Mouse (Mus musculus) midbrain, postnatal 0 days (tissue): Measurements from ENCODE around the gene Olfr1368. TPM values are rescaled to one million over a fixed set of nuclear protein-coding genes. Genes with fewer than 3 reads are reported as not detected.

ENCODE experiments used
- ATAC-seq: fragments of 200-750 bp; cut with Nextera tagmentation; 2 replicates; pipeline ENCODE4 v1.8.0; 2017; ENCODE audit warnings: moderate number of reproducible peaks, mild to moderate bottlenecking, moderate TSS enrichment, moderate library complexity; ENCODE audit not compliant: low FRiP score
- DNase-seq: peaks from one replicate; pipeline ENCODE4 v3.0.0-alpha.2; 2015; ENCODE audit warnings: low spot score
- H3K27ac ChIP-seq: fragments of 300-500 bp; sonication (generic); 2 replicates; pipeline ENCODE4 v1.5.1; 2014; ENCODE audit warnings: low read depth, mild to moderate bottlenecking, low read length, mixed read lengths
- H3K27me3 ChIP-seq: fragments of 300-500 bp; sonication (generic); 2 replicates; pipeline ENCODE4 v1.6.1; 2014; ENCODE audit warnings: low read length, control low read depth, mixed read lengths; ENCODE audit not compliant: insufficient read depth
- H3K36me3 ChIP-seq: fragments of 300-500 bp; sonication (generic); 2 replicates; pipeline ENCODE4 v1.6.1; 2014; ENCODE audit warnings: low read length, control low read depth, mixed read lengths; ENCODE audit not compliant: insufficient read depth
- H3K4me1 ChIP-seq: fragments of 300-500 bp; sonication (generic); 2 replicates; pipeline ENCODE4 v1.6.1; 2014; ENCODE audit warnings: mild to moderate bottlenecking, control low read depth, antibody characterized with exemption, low read length, mixed read lengths; ENCODE audit not compliant: insufficient read depth
- H3K4me2 ChIP-seq: fragments of 300-500 bp; sonication (generic); 2 replicates; pipeline ENCODE4 v1.6.1; 2014; ENCODE audit warnings: low read depth, mild to moderate bottlenecking, low read length, mixed read lengths; ENCODE audit not compliant: poor library complexity, severe bottlenecking
- H3K4me3 ChIP-seq: fragments of 300-500 bp; sonication (generic); 2 replicates; pipeline ENCODE4 v1.5.1; 2014; ENCODE audit warnings: low read depth, mild to moderate bottlenecking, low read length, moderate library complexity
- H3K9ac ChIP-seq: fragments of 300-500 bp; sonication (generic); replicated peaks from 2 replicates; pipeline ENCODE4 v1.6.1; 2014; ENCODE audit warnings: mild to moderate bottlenecking, low read length, moderate library complexity, mixed read lengths; ENCODE audit not compliant: poor library complexity, severe bottlenecking
- H3K9me3 ChIP-seq: fragments of 300-500 bp; sonication (generic); 2 replicates; pipeline ENCODE4 v1.6.1; 2016; ENCODE audit warnings: low read length, control low read depth
- CTCF ChIP-seq: IDR thresholded peaks from 2 replicates; pipeline ENCODE4 v1.5.1; 2016; ENCODE audit warnings: antibody characterized with exemption, mild to moderate bottlenecking
- WGBS: fragments of 180-500 bp; shearing (Covaris S2); extraction: QIAGEN DNeasy Blood & Tissue Kit; methylation state at CpG from one replicate; pipeline ENCODE4 v1.1.7; 2014; 5-methylcytosine and 5-hydroxymethylcytosine counted together
- polyA plus RNA-seq: library from polyadenylated mRNA; unstranded; fragments of >200 nt; fragmentation: Nextera tagmentation; extraction: Ambion mirVana; gene quantifications from 2 replicates; pipeline ENCODE4 v1.2.1, GENCODE M21; 2015
- total RNA-seq: library from RNA; depleted of rRNA; stranded (reverse); fragments of >200 nt; gene quantifications from 2 replicates; pipeline ENCODE4 v1.2.3, GENCODE M21; 2014

Olfr1368 gene
- total and polyA plus RNA-seq, 2 experiments from 2014 or later = not detected

GRCm38 (mm10) chr13:21179724-21180550 lies 34.3 kb upstream of the Olfr1368 start:
- H3K36me3 ChIP-seq = peaks cover 5% of the 10 kb centered on the region; the same call in 1 of the 2 replicates
- H3K27me3 ChIP-seq = no peaks in the 10 kb centered on the region
- DNase-seq (peak; percentile 92), ATAC-seq (peak; percentile 92)
- TF ChIP-seq CTCF = no peak
- H3K4me3 ChIP-seq = peak overlapping the region; percentile 99
- H3K4me2 ChIP-seq = peak overlapping the region; percentile 84
- no peaks in the 10 kb centered on the region for H3K9me3 ChIP-seq
- peak overlapping the region; percentile 81 for H3K9ac ChIP-seq
- peak overlapping the region; percentile 92 for H3K27ac ChIP-seq
- WGBS = under 1% methylated on average over 60 of the region's 80 CpGs
- peaks cover 7% of the 10 kb centered on the region for H3K4me1 ChIP-seq

- peak within 1 kb of the TSS; percentile 92 for H3K27ac ChIP-seq
- under 1% methylated on average over 15 of the region's 15 CpGs for WGBS
- no peak for TF ChIP-seq CTCF
- DNase-seq = no peak
- peaks cover 7% of the 10 kb centered on the region for H3K4me1 ChIP-seq
- H3K4me3 ChIP-seq = peak within 1 kb of the TSS; percentile 99
- peak; percentile 29 for ATAC-seq
- no peaks in the 10 kb centered on the region for H3K27me3 ChIP-seq
- H3K9me3 ChIP-seq = no peaks in the 10 kb centered on the region
- peak within 1 kb of the TSS; percentile 81 for H3K9ac ChIP-seq
- peaks cover 5% of the 10 kb centered on the region; the same call in 1 of the 2 replicates for H3K36me3 ChIP-seq
- H3K4me2 ChIP-seq = peak within 1 kb of the TSS; percentile 84
Measured at GRCm38 (mm10) chr13:21179367-21179723, 33.7 kb upstream of the Olfr1368 start, which contains the start of gene Trim27. Gene Trim27 (plus strand): TSS chr13:21179445.

- no peak for DNase-seq
- H3K27me3 ChIP-seq = no peaks in the 10 kb centered on the region
- H3K9me3 ChIP-seq = no peaks in the 10 kb centered on the region
- no peak overlapping the region for H3K9ac ChIP-seq
- no peaks in the 10 kb centered on the region for H3K36me3 ChIP-seq
- 88% methylated on average over 5 of the region's 5 CpGs for WGBS
- H3K4me2 ChIP-seq = no peak overlapping the region
- H3K27ac ChIP-seq = no peak overlapping the region
- no peak for ATAC-seq
- H3K4me1 ChIP-seq = peaks cover 7% of the 10 kb centered on the region
- H3K4me3 ChIP-seq = no peak overlapping the region
- TF ChIP-seq CTCF = no peak
Measured at GRCm38 (mm10) chr13:21178364-21178763, 32.7 kb upstream of the Olfr1368 start.

GRCm38 (mm10) chr13:21177657-21178056 lies 32.0 kb upstream of the Olfr1368 start:
- no peak for ATAC-seq
- WGBS = 72% methylated on average over 5 of the region's 5 CpGs
- Histone ChIP-seq H3K27me3 (no peaks in the 10 kb centered on the region), H3K27ac (no peak overlapping the region), H3K4me3 (no peak overlapping the region), H3K9me3 (no peaks in the 10 kb centered on the region), H3K4me1 (peaks cover 7% of the 10 kb centered on the region), H3K4me2 (no peak overlapping the region), H3K36me3 (no peaks in the 10 kb centered on the region), H3K9ac (no peak overlapping the region)
- DNase-seq = no peak
- no peak for TF ChIP-seq CTCF

GRCm38 (mm10) chr13:21176733-21177132 lies 31.1 kb upstream of the Olfr1368 start:
- ATAC-seq (no peak), DNase-seq (no peak)
- Histone ChIP-seq H3K27ac (no peak overlapping the region), H3K4me1 (peaks cover 2% of the 10 kb centered on the region), H3K9me3 (no peaks in the 10 kb centered on the region), H3K4me2 (no peak overlapping the region), H3K9ac (no peak overlapping the region), H3K36me3 (no peaks in the 10 kb centered on the region), H3K27me3 (no peaks in the 10 kb centered on the region), H3K4me3 (no peak overlapping the region)
- WGBS = 65% methylated on average over 11 of the region's 11 CpGs
- no peak for TF ChIP-seq CTCF

GRCm38 (mm10) chr13:21173072-21173471 lies 27.4 kb upstream of the Olfr1368 start:
- Histone ChIP-seq H3K9me3 (no peaks in the 10 kb centered on the region), H3K4me1 (no peaks in the 10 kb centered on the region), H3K9ac (peak overlapping the region; percentile 29; the same call in 1 of the 2 replicates), H3K27me3 (no peaks in the 10 kb centered on the region), H3K36me3 (no peaks in the 10 kb centered on the region), H3K4me2 (peak overlapping the region; percentile 67), H3K27ac (no peak overlapping the region), H3K4me3 (peak overlapping the region; percentile 34)
- TF ChIP-seq CTCF = no peak
- no peak for ATAC-seq
- WGBS = under 1% methylated on average over 11 of the region's 11 CpGs
- peak; percentile 79 for DNase-seq
